Mouse (Mus musculus) liver, embryonic 14.5 days (tissue): ENCODE data around the gene Gm42417.

Source experiments
- CTCF ChIP-seq: IDR thresholded peaks from 2 replicates; pipeline ENCODE4 v1.5.1; 2016; ENCODE audit warnings: antibody characterized with exemption, low read depth, control low read depth
- EP300 ChIP-seq: IDR thresholded peaks from 2 replicates; pipeline ENCODE4 v1.6.1; 2016; ENCODE audit warnings: antibody characterized with exemption, low read depth

DNA sequence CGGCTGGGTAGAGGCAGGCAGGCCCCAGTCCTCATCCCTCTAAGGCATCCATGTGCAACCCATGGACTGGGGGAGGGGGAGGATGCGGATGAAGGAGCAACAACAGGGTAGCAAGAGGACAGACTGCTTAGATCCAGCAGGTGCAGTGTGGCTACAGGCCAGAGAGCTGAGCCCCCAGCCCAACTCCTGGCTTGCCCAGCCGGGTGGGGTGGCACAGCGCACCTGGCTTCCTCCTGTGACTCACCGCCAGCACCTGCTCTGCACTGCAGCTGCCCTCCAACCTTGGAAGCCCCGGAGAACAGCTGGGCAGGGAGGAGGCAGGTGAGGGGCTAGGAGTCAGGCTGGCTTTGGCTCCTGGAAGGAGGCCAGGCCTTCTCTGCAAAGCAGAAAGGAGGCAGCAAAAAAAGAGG lies 40.8 kb upstream of the Gm42417 start:
- TF ChIP-seq EP300 (no peak), CTCF (no peak)
